Mouse (Mus musculus) heart, postnatal 0 days (tissue): ENCODE results near the gene Gm20538. TPM values are rescaled to one million over a fixed set of nuclear protein-coding genes. Genes with fewer than 3 reads are reported as not detected.
A peak's percentile ranks its signal among the peaks of the same experiment; 100 is the strongest.

Experiments
- ATAC-seq: fragments of 200-750 bp; cut with Nextera tagmentation; 2 replicates; pipeline ENCODE4 v1.8.0; 2017; ENCODE audit warnings: low read depth, moderate number of reproducible peaks, moderate library complexity; ENCODE audit not compliant: insufficient read depth
- DNase-seq: peaks from one replicate; pipeline ENCODE4 v3.0.0-alpha.2; 2016; ENCODE audit warnings: low spot score
- H3K27ac ChIP-seq: fragments of 300-500 bp; sonication (generic); 2 replicates; pipeline ENCODE4 v1.5.1; 2014; ENCODE audit warnings: low read depth, mild to moderate bottlenecking
- H3K27me3 ChIP-seq: fragments of 300-500 bp; sonication (generic); 2 replicates; pipeline ENCODE4 v1.6.1; 2014; ENCODE audit warnings: low read length, mixed read lengths; ENCODE audit not compliant: control insufficient read depth, insufficient read depth
- H3K36me3 ChIP-seq: fragments of 300-500 bp; sonication (generic); replicated peaks from 2 replicates; pipeline ENCODE4 v1.6.1; 2014; ENCODE audit warnings: low read length, mixed read lengths; ENCODE audit not compliant: control insufficient read depth, insufficient read depth
- H3K4me1 ChIP-seq: fragments of 300-500 bp; sonication (generic); 2 replicates; pipeline ENCODE4 v1.6.1; 2014; ENCODE audit warnings: antibody characterized with exemption; ENCODE audit not compliant: control insufficient read depth, insufficient read depth
- H3K4me2 ChIP-seq: fragments of 300-500 bp; sonication (generic); 2 replicates; pipeline ENCODE4 v1.6.1; 2014; ENCODE audit warnings: low read depth, mild to moderate bottlenecking, low read length, moderate library complexity
- H3K4me3 ChIP-seq: fragments of 300-500 bp; sonication (generic); 2 replicates; pipeline ENCODE4 v1.5.1; 2014; ENCODE audit warnings: low read depth, low read length
- H3K9ac ChIP-seq: fragments of 300-500 bp; sonication (generic); replicated peaks from 2 replicates; pipeline ENCODE4 v1.6.1; 2014; ENCODE audit warnings: low read depth, low read length, mixed read lengths
- H3K9me3 ChIP-seq: fragments of 300-500 bp; sonication (generic); replicated peaks from 2 replicates; pipeline ENCODE4 v1.6.1; 2016; ENCODE audit warnings: low read length; ENCODE audit not compliant: control insufficient read depth
- CTCF ChIP-seq: IDR thresholded peaks from 2 replicates; pipeline ENCODE4 v1.5.1; 2016; ENCODE audit warnings: antibody characterized with exemption, control low read depth, low read depth
- EP300 ChIP-seq: IDR thresholded peaks from 2 replicates; pipeline ENCODE4 v1.6.1; 2016; ENCODE audit warnings: antibody characterized with exemption, low read depth
- WGBS: fragments of 180-500 bp; shearing (Covaris S2); extraction: QIAGEN DNeasy Blood & Tissue Kit; methylation state at CpG from one replicate; pipeline ENCODE4 v1.1.7; 2014; 5-methylcytosine and 5-hydroxymethylcytosine counted together
- polyA plus RNA-seq: library from polyadenylated mRNA; unstranded; fragments of >200 nt; fragmentation: Nextera tagmentation; extraction: Ambion mirVana; gene quantifications from 2 replicates; pipeline ENCODE4 v1.2.1, GENCODE M21; 2015
- total RNA-seq: library from RNA; depleted of rRNA; stranded (reverse); fragments of >200 nt; gene quantifications from 2 replicates; pipeline ENCODE4 v1.2.3, GENCODE M21; 2014; ENCODE audit warnings: low replicate concordance

The Gm20538 gene
- total and polyA plus RNA-seq, 2 experiments from 2014 or later = not detected

- no peak overlapping the region for H3K27ac ChIP-seq
- peaks cover 71% of the 10 kb centered on the region for H3K27me3 ChIP-seq
- H3K9ac ChIP-seq = 0 out of 2 replicates have a peak overlapping the region, but pooled peaks have one; percentile 4
- peak overlapping the region; percentile 55 for H3K4me3 ChIP-seq
- 0 out of 2 replicates have a peak, but pooled peaks cover 7% of the 10 kb centered on the region for H3K4me1 ChIP-seq
- 1% methylated on average over 65 of the region's 66 CpGs for WGBS
- no peaks in the 10 kb centered on the region for H3K36me3 ChIP-seq
- ATAC-seq (peak; percentile 67), DNase-seq (peak; percentile 51)
- no peaks in the 10 kb centered on the region for H3K9me3 ChIP-seq
- TF ChIP-seq CTCF (no peak), EP300 (no peak)
- peak overlapping the region; percentile 88 for H3K4me2 ChIP-seq
These were observed 41.0 kb downstream of the Gm20538 start for GRCm38 (mm10) chr19:44511451-44512231.

DNA sequence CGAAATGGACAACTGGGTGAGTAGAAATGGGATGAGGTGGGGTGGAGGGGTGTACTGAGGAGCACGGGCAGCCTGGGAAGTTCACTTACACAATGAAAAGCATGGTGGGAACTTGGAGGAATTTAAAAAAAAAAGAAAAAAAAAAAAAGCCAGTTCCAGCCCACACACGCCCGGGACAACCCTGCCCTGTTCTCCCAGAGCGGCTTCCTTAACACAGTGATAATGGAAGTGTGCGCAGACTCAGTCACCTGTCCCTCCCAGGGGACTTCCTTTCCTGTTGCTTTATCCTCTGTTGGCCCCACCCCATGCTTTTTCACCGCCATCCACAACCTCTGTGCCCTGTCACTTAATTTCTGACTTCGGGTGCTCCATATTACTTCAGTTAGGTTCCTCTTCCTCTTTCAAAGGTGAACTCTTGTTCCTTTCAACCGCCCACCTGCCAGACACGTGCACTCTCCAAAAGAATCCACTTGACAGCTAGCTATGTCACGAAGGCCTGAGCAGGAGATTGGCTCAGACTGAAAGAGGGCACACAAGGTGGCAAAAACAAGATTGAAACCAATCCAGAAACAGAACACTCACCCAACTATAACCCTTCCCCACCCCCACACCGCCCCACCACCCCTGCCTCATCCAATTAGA is 42.0 kb downstream of the Gm20538 start:
- H3K36me3 ChIP-seq = no peaks in the 10 kb centered on the region
- no peak overlapping the region for H3K27ac ChIP-seq
- peak overlapping the region; percentile 88; the same call in 1 of the 2 replicates for H3K4me2 ChIP-seq
- H3K4me1 ChIP-seq = 0 out of 2 replicates have a peak, but pooled peaks cover 7% of the 10 kb centered on the region
- DNase-seq (no peak), ATAC-seq (no peak)
- H3K4me3 ChIP-seq = peak overlapping the region; percentile 55; the same call in 1 of the 2 replicates
- 10% methylated on average over 12 of the region's 12 CpGs for WGBS
- no peak overlapping the region for H3K9ac ChIP-seq
- H3K27me3 ChIP-seq = peaks cover 77% of the 10 kb centered on the region
- H3K9me3 ChIP-seq = no peaks in the 10 kb centered on the region
- TF ChIP-seq EP300 = no peak
- no peak for TF ChIP-seq CTCF

- H3K36me3 ChIP-seq = no peaks in the 10 kb centered on the region
- H3K9me3 ChIP-seq = no peaks in the 10 kb centered on the region
- peaks cover 22% of the 10 kb centered on the region; the same call in 1 of the 2 replicates for H3K27me3 ChIP-seq
- no peak overlapping the region for H3K4me3 ChIP-seq
- H3K27ac ChIP-seq = no peak overlapping the region
- H3K9ac ChIP-seq = no peak overlapping the region
- ATAC-seq = no peak
- 47% methylated on average over 4 of the region's 4 CpGs for WGBS
- no peaks in the 10 kb centered on the region for H3K4me1 ChIP-seq
- no peak for DNase-seq
- no peak overlapping the region for H3K4me2 ChIP-seq
- TF ChIP-seq EP300 (no peak), CTCF (no peak)
These were observed 49.9 kb downstream of the Gm20538 start for GRCm38 (mm10) chr19:44502741-44503140.

- ATAC-seq = no peak
- Histone ChIP-seq H3K4me3 (no peak overlapping the region), H3K36me3 (no peaks in the 10 kb centered on the region), H3K27ac (no peak overlapping the region), H3K9me3 (no peaks in the 10 kb centered on the region), H3K9ac (no peak overlapping the region), H3K4me2 (no peak overlapping the region), H3K4me1 (no peaks in the 10 kb centered on the region), H3K27me3 (peaks cover 20% of the 10 kb centered on the region; the same call in 1 of the 2 replicates)
- TF ChIP-seq EP300 = no peak
- TF ChIP-seq CTCF = no peak
- 69% methylated on average over 6 of the region's 6 CpGs for WGBS
- DNase-seq = no peak
These were observed 50.7 kb downstream of the Gm20538 start for GRCm38 (mm10) chr19:44501925-44502324.

GRCm38 (mm10) chr19:44500240-44500639 is 52.4 kb downstream of the Gm20538 start:
- Histone ChIP-seq H3K9me3 (no peaks in the 10 kb centered on the region), H3K4me3 (no peak overlapping the region), H3K9ac (no peak overlapping the region), H3K27ac (no peak overlapping the region), H3K4me1 (no peaks in the 10 kb centered on the region), H3K4me2 (no peak overlapping the region), H3K36me3 (no peaks in the 10 kb centered on the region), H3K27me3 (peaks cover 10% of the 10 kb centered on the region; the same call in 1 of the 2 replicates)
- ATAC-seq = no peak
- TF ChIP-seq EP300 = no peak
- no peak for TF ChIP-seq CTCF
- WGBS = 68% methylated on average over 5 of the region's 5 CpGs
- no peak for DNase-seq
